Mouse (Mus musculus) liver, adult (tissue): ENCODE data around the gene Gm20908.
"Not testable (repeated sequence)": the region's sequence is repeated elsewhere in the genome, so short reads cannot be mapped to it uniquely, and the experiment has no call there.

Source experiments
- GATA4 ChIP-seq: IDR thresholded peaks from 2 replicates; pipeline ENCODE4 v1.6.1; 2014; ENCODE audit warnings: mild to moderate bottlenecking, low read length; ENCODE audit not compliant: insufficient replicate concordance

Gene Gm20908

GRCm38 (mm10) chrY:64472966-64473365, at the start of gene Gm20908:
Gm20908 (plus strand) TSS chrY:64473266.
- TF ChIP-seq GATA4, result not testable (repeated sequence)
